Comparison of ENCODE assay signal across 7 mouse cellular contexts in the genomic region with DNA sequence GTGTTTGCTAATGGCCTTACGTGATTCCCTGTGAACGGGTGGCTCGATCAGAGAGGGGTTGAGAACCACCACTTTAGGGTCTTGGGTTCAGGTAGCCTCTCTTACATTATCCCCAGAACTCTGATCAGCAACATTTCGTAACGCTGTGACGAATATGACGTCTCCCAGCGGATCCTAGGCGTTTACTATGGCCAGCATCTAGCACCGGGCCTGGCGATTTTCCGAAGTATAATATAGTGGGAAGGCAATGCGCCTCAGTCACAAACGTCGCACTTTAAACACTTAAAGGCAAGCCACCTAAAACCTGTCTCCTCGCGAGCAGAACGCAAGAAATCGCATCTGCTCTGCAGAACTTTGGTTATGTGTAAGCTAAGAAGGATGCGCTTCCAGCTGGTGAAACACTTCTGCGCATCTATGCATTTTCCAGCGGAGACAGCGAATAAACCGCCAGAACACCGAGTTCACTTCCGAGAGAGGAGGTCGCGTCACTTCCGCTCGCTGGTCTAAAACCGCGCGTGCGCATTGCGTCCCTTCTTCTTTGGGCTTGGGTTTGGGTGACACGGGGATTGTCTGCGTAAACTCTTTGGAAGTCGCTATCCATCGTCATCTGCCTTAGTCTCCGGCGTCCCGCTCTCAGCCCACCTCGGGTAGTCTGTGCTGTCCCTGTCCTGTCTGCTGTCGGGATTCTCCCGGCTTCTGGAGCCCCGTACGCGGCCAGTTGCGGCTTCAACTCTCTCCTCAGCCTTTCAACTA. TPM values are rescaled to one million over a fixed set of nuclear protein-coding genes. Genes with fewer than 3 reads are reported as not detected.
DNase-seq lines count a peak whose midpoint lies in the region; ATAC-seq lines count a peak whose summit lies in the region.

No protein-coding gene starts in this region.

- peak; percentile 95 for DNase-seq in ZHBTc4 (ENCODE audit: low read depth, low spot score)
- DNase-seq in cerebellum, adult 8-10 months = peak; percentile 22
- DNase-seq in layer of hippocampus, postnatal 36 days = peak; percentile 54 to 57
- DNase-seq in lung, postnatal 10 days = peak; percentile 56
- peak; percentile 84 to 85 for DNase-seq in right cerebral cortex, postnatal 10 days (ENCODE audit: low spot score in 2 of 2)

- no peaks in the 10 kb centered on the region for H3K4me1 ChIP-seq in forebrain, embryonic 16.5 days (replicated peaks; ENCODE audit: control insufficient read depth, insufficient read depth, low read length)
- H3K4me1 ChIP-seq in hindbrain, embryonic 16.5 days (ENCODE audit: control insufficient read depth, insufficient read depth, low read depth, low read length) = no peaks in the 10 kb centered on the region

- no peaks in the 10 kb centered on the region for H3K9me3 ChIP-seq in forebrain, embryonic 16.5 days (ENCODE audit: control insufficient read depth, low read length)
- H3K9me3 ChIP-seq in hindbrain, embryonic 16.5 days (ENCODE audit: control insufficient read depth, low read length) = no peaks in the 10 kb centered on the region

- H3K4me2 ChIP-seq in forebrain, embryonic 16.5 days (ENCODE audit: low read length) = peak overlapping the region; percentile 55
- H3K4me2 ChIP-seq in hindbrain, embryonic 16.5 days (ENCODE audit: low read length) = peak overlapping the region; percentile 69

- peak overlapping the region; percentile 39 for H3K4me3 ChIP-seq in forebrain, embryonic 16.5 days (replicated peaks; ENCODE audit: low read length)
- peak overlapping the region; percentile 38 for H3K4me3 ChIP-seq in hindbrain, embryonic 16.5 days (ENCODE audit: low read length)

- H3K27me3 ChIP-seq in forebrain, embryonic 16.5 days (replicated peaks; ENCODE audit: control insufficient read depth, insufficient read depth, low read length) = no peaks in the 10 kb centered on the region
- H3K27me3 ChIP-seq in hindbrain, embryonic 16.5 days (replicated peaks; ENCODE audit: control insufficient read depth, insufficient read depth, low read length) = no peaks in the 10 kb centered on the region

- peak; percentile 91 for ATAC-seq in forebrain, embryonic 16.5 days
- peak; percentile 85 for ATAC-seq in hindbrain, embryonic 16.5 days

- no peak overlapping the region for H3K27ac ChIP-seq in forebrain, embryonic 16.5 days (ENCODE audit: low read length)
- peak overlapping the region; percentile 23; the same call in 1 of the 2 replicates for H3K27ac ChIP-seq in hindbrain, embryonic 16.5 days (ENCODE audit: low read depth, low read length)

- H3K9ac ChIP-seq in forebrain, embryonic 16.5 days (replicated peaks; ENCODE audit: low read depth, low read length) = no peak overlapping the region
- H3K9ac ChIP-seq in hindbrain, embryonic 16.5 days (ENCODE audit: low read depth, low read length) = no peak overlapping the region

- no peaks in the 10 kb centered on the region for H3K36me3 ChIP-seq in forebrain, embryonic 16.5 days (ENCODE audit: control insufficient read depth, insufficient read depth)
- no peaks in the 10 kb centered on the region for H3K36me3 ChIP-seq in hindbrain, embryonic 16.5 days (ENCODE audit: control insufficient read depth, insufficient read depth, low read length)

- 41% methylated on average over 49 of the region's 49 CpGs for WGBS in forebrain, embryonic 16.5 days
- WGBS in hindbrain, embryonic 16.5 days = 38% methylated on average over 49 of the region's 49 CpGs

RNA-seq across cellular contexts. Expression of a gene that starts 57.8 kb away (rescaled TPM):
- polyA plus RNA-seq in forebrain, embryonic 16.5 days (2015; fragmentation: Nextera tagmentation; extraction: Ambion mirVana) = 29.2 and 31.4 TPM in 2 replicates
- 26.2 and 27.8 TPM in 2 replicates for polyA plus RNA-seq in hindbrain, embryonic 16.5 days (2015; fragmentation: Nextera tagmentation; extraction: Ambion mirVana)
- 10 to 100 TPM; 58.8 to 63.1 TPM for total RNA-seq in layer of hippocampus, postnatal 36 days (2021)

RNA-seq across cellular contexts. Expression of a gene that starts 59.5 kb away (rescaled TPM):
- polyA plus RNA-seq in forebrain, embryonic 16.5 days (2015; fragmentation: Nextera tagmentation; extraction: Ambion mirVana) = not detected in 2 replicates
- not detected in 2 replicates for polyA plus RNA-seq in hindbrain, embryonic 16.5 days (2015; fragmentation: Nextera tagmentation; extraction: Ambion mirVana)
- not detected for total RNA-seq in layer of hippocampus, postnatal 36 days (2021)

Comparison
In these comparisons a context has a peak if more than half of its experiments do, and no peak if none do; other contexts are left out.
1. DNase-seq: peak in every context shown above with its lines; median percentile 95 in ZHBTc4; 84 in right cerebral cortex, postnatal 10 days; 56 in lung, postnatal 10 days; 56 in layer of hippocampus, postnatal 36 days; 22 in cerebellum, adult 8-10 months.